Mouse (Mus musculus) cerebellum, adult 11-12 months (tissue): ENCODE results near the gene Pwp2.
"Not testable (repeated sequence)": the region's sequence is repeated elsewhere in the genome, so short reads cannot be mapped to it uniquely, and the experiment has no call there.

ENCODE experiments used
- DNase-seq: peaks from one replicate; pipeline ENCODE4 v3.0.0; 2022

Gene Pwp2

DNA sequence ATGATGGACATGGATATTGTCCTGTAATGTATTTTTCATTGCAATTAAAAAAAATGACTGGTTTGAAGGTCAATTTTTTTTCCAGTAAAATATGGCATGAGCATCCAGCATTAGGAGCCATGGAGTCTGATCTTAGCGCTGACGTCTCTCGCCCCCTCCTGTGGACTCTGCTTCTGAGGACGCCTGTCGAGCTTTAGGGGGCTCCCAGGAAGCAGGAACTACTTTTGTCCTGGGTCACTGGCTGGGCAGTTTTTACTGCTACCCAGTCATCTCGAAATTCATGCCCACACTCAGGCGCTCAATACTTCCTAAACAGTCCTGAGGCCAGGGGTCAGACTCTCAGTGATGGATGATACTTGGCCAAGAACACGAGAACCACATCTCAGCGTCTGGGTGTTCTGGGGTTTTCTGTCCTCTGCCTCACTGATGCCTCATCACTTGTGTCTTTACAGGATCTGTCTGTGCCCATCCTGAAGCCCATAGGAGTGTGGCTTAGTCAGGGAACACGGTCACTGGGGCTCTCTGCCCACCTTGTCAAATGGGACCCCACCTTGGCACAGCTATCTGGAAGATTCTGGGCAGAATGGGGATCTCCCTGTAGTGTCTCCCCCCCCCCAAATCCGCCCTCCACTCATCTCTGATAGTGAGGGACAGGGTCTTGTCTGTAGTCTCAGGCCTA, 45.2 kb downstream of the Pwp2 start:
- no peak for DNase-seq

GRCm38 (mm10) chr10:78138812-78139523, 46.0 kb downstream of the Pwp2 start:
- no peak for DNase-seq

DNA sequence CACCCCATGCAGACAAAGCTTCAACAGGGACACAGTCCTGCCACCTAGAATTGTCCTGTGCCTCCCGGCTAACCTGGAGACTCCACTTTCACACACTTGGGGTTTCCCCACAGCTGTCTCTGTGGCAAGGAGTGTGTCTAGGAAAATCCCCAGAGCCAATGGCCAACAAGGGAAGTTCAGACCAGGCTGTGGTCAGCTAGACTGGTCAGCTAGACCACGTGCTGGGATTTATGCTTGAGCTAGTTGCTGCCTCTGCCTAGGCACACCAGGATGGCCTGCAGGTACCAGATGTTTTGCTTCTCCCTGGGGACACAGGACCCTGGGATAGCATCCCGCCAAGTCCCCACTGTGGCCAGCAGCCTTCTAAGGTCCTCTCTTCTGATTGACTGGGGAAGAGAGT, 47.8 kb downstream of the Pwp2 start:
- DNase-seq = no peak

- no peak for DNase-seq
Observed at GRCm38 (mm10) chr10:78135947-78136346, 49.0 kb downstream of the Pwp2 start.

DNA sequence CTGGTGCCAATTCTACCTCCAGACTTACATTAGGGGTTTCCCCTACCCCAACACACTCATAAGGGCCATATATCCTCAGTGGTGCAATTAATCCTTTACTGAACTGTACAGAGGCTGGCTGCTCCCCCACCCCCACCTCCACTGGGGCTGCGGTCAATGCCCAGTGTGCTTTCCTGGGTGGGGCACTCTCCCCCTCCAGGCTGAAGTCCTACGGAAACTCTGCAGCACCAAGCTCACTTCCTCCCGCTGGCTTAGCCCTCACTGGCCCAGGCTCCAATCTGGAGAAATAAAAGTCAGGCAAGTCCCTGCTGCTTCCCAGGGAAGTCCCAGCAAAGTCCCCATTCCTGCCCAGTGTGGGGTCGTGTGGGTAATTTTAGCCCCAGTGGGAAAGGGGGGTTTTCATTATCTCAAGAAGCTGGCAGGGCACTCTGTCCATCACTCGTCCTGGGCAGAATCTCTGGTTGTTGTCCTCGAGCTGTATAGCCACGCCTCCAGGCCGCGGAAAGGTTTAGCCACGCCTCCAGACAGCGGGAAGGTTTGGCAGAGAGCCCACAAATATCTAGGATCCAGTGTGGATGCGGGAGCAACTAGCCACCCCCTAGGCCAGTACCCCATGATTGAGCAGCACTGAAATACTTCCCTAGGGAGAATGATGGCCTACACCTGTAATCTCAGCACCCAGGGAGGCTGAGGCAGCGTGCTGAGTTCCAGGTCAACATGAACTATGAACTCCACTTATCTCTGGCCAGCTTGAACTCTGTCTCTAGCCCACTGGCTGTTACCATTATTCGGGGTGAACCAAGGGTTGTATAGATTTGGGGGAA, 49.8 kb downstream of the Pwp2 start:
- no peak for DNase-seq

GRCm38 (mm10) chr10:78134400-78134799, 50.5 kb downstream of the Pwp2 start:
- DNase-seq = no peak

GRCm38 (mm10) chr10:78129998-78130397, 55.0 kb downstream of the Pwp2 start:
- no peak for DNase-seq

DNA sequence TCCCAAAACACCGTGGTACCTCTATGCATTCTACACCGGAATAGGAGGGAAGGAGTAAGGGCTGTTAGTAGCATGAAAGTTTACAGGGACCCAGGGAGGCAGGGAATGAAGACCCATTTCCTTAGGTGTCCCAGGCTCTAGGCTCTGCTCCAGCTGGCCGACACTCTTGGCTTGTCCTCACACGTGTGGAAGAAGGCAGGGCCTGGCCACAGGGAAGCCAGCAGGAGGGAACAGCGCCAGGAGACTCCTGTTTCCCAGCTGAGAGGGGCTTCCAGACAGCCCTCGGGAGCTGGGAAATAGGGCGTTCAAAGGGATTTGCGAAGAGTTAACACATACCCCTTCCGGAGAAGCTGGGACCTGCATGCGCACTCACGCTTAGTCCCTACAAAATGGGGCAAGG, 55.5 kb downstream of the Pwp2 start:
- DNase-seq = no peak

DNA sequence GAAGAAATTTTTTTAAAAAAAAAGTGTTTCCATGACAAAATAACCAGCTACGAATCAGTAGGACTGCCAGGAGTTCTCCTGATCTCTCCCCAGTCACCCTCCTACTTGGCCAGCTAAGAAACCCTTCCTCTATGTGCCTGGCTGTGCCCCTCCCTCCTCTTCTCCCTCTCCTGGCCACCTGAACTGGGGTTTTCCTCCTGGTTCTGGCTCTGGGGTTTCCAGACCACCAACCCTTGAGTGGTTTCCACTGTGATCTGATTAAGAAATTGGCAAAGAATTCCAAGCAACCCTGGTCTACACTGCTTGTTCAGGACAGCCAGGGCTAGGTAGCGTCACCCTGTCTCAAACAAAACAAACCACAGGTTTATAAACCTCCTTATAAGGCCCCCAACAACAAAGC, 56.3 kb downstream of the Pwp2 start:
- DNase-seq = no peak

DNA sequence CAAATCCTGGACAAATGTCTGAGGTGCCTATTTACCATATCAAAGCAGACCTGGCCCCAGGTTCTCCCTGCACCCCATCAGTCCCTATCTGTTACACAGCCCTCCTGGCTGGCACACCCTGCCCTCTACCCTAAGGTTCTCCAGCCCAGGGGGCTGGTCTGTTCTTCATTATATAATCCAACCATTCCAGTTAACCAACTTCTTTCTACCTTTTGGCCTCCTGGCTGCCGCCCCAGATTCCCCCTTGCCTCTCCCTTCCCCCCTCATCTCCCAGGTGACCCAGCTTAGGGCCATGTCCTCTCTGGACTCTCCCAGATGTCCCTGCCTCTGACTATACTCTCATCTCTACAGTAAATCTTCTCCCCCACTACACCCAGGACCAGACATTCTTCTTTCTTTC, 57.0 kb downstream of the Pwp2 start:
- no peak for DNase-seq

DNA sequence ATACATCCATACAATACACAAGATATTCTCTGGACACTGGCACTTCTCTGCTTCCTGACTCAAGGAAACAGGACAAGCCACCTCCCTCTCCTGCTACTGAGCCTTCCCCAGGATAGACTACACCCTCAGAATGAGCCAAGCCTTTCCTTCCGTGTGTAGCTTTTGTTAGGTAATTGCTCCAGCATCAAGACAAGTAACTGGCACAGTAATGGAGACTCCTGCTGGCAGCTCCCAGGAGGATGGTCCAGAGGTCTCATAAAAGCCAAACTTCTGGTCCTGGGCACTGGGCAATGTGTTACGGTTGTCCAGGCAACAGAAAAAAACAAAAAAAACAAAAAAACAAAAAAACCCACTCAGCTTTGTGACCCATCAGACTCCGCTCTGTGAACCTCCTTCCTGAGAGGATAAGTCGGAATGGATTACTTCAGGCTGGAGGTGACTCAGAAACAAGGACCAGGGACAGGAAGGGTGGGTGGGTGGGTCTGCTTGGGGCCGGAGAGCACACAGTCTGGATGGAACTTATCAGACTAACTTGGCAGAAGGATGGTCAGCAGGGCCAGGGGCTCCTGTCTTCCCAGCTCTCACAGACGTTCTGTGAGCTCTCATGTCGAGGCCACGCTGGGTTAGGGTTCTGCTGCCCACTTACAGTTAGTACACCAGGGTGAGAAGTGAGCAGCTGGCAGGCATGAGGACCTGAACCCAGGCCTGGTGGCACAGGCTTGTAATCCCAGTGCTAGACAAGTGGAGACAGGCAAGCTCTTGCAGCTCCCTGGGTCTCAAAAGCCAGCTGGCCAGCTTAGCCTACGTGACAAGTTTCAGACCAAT, 57.7 kb downstream of the Pwp2 start:
- DNase-seq = no peak

DNA sequence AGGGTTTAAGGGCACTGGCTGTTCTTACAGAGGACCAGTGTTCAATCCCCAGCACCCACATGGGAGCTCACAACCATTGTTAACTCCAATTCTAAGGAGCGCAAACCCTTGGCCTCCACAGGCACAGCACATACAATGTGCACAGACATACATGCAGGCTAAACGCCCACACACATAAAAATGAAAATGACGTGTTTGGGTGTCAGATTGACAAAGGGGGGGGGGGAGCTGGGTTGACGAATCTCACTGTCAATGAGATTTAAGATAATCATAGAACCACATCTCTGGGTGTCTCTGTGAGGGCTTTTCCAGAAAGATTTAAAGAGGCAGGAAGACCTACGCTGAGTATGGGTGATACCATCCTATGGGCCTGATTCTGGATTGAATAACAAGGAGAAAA, 58.6 kb downstream of the Pwp2 start:
- no peak for DNase-seq

- not testable (repeated sequence) for DNase-seq
Observed at GRCm38 (mm10) chr10:78125061-78125460, 59.9 kb downstream of the Pwp2 start.

DNA sequence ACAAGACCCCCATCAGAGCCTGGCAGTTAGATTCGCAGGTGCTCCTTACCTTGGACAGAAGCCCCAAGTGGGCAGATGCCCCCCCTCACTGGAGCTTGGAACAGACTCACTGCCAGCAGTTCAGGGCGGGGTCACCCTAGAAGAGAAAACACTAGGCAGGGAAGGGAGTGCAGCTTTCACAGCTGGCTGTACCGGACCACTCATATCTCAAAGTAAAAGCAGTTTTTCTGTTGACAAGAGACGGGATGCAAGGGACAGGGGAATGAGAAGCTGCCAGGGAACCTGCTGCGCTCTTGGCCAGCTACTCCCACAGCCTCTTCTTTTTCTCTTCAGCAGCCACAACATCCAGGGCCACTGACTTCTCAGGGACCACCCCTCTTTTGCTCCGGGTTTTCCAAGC, 60.8 kb downstream of the Pwp2 start:
- not testable (repeated sequence) for DNase-seq
